Mouse (Mus musculus) macrophage (primary cell): ENCODE results near the gene Rel. TPM values are rescaled to one million over a fixed set of nuclear protein-coding genes. Genes with fewer than 3 reads are reported as not detected.

Source experiments
- H3K27ac ChIP-seq: fragments of 350-480 bp; formaldehyde crosslinking; 2 replicates; pipeline ENCODE4 v1.9.0; 2021
- H3K36me3 ChIP-seq: fragments of 350-480 bp; formaldehyde crosslinking; 2 replicates; pipeline ENCODE4 v1.9.0; 2021; ENCODE audit errors: inconsistent target
- H3K4me3 ChIP-seq: fragments of 350-480 bp; formaldehyde crosslinking; 2 replicates; pipeline ENCODE4 v1.9.0; 2021; ENCODE audit errors: inconsistent target
- H3K79me2 ChIP-seq: fragments of 350-480 bp; formaldehyde crosslinking; 2 replicates; pipeline ENCODE4 v1.9.0; 2021; ENCODE audit errors: inconsistent target
- WGBS: methylation state at CpG from one replicate; pipeline ENCODE4 v1.1.7; 2026; ENCODE audit warnings: inconsistent platforms; ENCODE audit not compliant: missing documents; 5-methylcytosine and 5-hydroxymethylcytosine counted together
- polyA plus RNA-seq: library from polyadenylated mRNA; stranded (reverse); fragments of 250-400 nt; gene quantifications from 3 replicates; pipeline ENCODE4 v1.2.4, GENCODE M21; 2018; ENCODE audit warnings: inconsistent platforms

Rel gene
- polyA plus RNA-seq, 1 experiment from 2014 or later, result 13.0 TPM

GRCm38 (mm10) chr11:23728186-23728585 is 42.6 kb downstream of the Rel start:
- no peak overlapping the region for H3K27ac ChIP-seq
- no peaks in the 10 kb centered on the region for H3K79me2 ChIP-seq
- WGBS, result 96% methylated on average over 2 of the region's 2 CpGs
- no peak overlapping the region for H3K4me3 ChIP-seq
- H3K36me3 ChIP-seq, result peaks cover 41% of the 10 kb centered on the region

DNA sequence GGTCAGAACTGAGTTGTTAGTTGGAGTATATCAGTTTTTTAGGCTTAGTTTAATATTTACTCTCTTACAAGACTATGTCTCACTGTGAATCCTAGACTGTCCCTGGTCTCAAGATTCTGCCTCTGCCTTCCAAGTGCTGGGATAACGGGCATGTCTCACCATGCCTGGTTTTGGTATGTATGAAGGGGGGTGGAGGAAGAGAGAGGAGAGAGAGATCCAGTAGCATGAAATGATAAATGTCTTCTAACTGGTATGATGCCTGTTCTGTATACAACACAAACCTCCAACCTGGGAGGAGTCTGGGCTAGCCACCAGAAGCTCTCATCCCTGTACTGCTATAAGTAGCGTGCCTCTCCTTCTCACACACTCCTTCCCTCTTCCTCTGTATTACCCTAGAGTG is 44.3 kb downstream of the Rel start:
- H3K36me3 ChIP-seq, result peaks cover 43% of the 10 kb centered on the region
- H3K79me2 ChIP-seq, result no peaks in the 10 kb centered on the region
- WGBS, result 96% methylated on average over 2 of the region's 2 CpGs
- no peak overlapping the region for H3K4me3 ChIP-seq
- H3K27ac ChIP-seq, result no peak overlapping the region

- no peak overlapping the region for H3K4me3 ChIP-seq
- WGBS, result 90% methylated on average over 2 of the region's 2 CpGs
- H3K36me3 ChIP-seq, result peaks cover 48% of the 10 kb centered on the region
Measured at GRCm38 (mm10) chr11:23725850-23726249, 44.9 kb downstream of the Rel start.

DNA sequence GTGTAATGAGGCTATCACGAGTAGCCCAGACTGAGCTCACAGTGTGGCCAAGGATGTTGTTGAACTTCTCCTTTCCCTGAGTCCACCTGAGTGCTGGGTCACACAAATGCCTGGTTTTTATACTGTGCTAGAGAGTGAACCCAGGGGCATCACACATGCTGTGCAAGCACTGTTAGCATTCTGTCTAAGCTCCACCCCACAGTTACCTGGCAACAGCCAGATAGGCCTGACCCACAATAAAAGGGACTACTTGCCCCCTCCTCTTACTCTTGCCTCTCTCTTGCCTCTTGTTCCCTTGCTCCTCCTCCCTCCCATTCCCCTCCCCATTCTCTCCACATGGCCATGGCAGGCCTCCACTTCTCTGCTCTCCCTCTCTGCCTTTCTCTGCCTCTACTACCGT is 48.4 kb downstream of the Rel start:
- peaks cover 69% of the 10 kb centered on the region for H3K36me3 ChIP-seq
- no peak overlapping the region for H3K4me3 ChIP-seq
- no peak overlapping the region for H3K27ac ChIP-seq
- no peaks in the 10 kb centered on the region for H3K79me2 ChIP-seq
- WGBS, result 100% methylated on average over 2 of the region's 2 CpGs

More at GRCm38 (mm10) chr11:23725850-23726249, 44.9 kb downstream of the Rel start:
- Histone ChIP-seq H3K27ac (no peak overlapping the region), H3K79me2 (no peaks in the 10 kb centered on the region)

DNA sequence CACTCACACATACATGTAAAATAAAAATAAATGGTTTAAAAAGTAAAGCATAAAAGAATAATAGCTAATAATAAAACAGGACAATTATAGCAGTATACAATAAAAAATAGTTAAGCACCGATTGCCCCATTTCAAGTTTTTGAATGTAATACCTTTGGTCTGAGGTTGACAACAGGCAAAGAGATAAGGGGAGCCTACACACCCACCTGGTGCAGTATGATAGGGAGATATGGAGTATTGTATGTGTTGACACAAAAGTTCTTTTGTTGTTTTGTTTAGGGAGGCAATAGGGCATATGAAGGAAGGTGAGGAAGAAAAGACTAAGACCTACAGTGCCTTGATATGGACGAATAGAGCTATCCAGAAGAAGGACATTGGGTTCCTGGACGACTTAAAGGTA is 50.9 kb downstream of the Rel start:
- no peaks in the 10 kb centered on the region for H3K79me2 ChIP-seq
- 95% methylated on average over 2 of the region's 3 CpGs for WGBS
- H3K36me3 ChIP-seq, result peaks cover 59% of the 10 kb centered on the region
- no peak overlapping the region for H3K4me3 ChIP-seq
- H3K27ac ChIP-seq, result no peak overlapping the region

DNA sequence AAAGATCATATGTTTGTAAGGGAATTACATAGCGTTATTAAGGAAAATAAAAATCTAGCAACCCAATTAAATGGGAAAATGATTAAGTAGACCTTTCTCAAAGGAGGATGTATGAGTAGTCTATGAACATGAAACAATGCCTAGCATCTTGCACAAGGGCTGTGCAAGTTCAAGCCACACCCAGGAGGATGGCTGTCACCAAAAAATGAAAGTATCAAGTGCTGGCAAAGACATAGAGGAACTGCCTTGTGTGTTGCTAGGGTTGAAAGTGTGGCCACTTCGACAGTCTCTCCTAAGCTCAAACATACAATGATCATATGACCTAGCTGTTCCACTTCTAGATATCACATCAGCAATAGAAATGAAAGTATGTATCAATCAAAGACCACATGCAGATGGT is 51.9 kb downstream of the Rel start:
- Histone ChIP-seq H3K79me2 (no peaks in the 10 kb centered on the region), H3K4me3 (no peak overlapping the region), H3K27ac (no peak overlapping the region), H3K36me3 (peaks cover 61% of the 10 kb centered on the region)
- WGBS, result 72% methylated on average over 2 of the region's 2 CpGs

GRCm38 (mm10) chr11:23712299-23712698 is 58.5 kb downstream of the Rel start:
- WGBS, result 100% methylated on average over 3 of the region's 3 CpGs
- H3K79me2 ChIP-seq, result no peaks in the 10 kb centered on the region
- H3K36me3 ChIP-seq, result peaks cover 64% of the 10 kb centered on the region
- H3K4me3 ChIP-seq, result no peak overlapping the region
- H3K27ac ChIP-seq, result no peak overlapping the region

DNA sequence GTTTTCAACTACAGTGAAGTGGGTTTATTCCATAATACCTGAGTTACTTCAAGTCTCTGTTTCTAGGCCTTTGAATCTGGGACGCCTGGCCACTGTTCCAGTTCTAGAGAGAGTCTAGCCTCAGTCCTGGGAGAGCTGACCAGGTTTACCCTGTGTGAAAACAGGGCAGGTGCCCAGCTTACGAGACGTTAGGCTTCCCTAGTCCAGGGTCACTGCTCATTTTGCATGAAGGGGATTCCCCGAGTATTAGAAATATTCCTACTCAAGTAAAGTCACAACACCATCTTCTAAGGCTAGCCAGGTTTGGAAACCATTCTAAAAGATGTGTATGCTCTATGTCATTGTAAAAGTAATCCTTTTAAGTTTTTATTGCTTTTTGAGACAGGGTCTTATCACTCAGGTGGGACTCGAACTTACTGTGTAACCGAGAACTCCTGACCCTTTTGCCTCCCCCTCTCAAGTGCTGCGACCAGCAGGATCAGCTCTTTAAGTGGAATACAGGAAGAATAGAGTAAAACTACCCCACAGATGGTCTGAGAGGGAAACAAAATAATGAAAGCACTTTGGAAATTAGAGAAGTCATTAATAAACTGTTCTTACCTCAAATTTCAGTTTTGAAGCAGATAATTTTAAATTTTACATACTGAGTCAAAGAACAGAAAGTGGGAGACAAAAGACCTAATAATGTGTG is 66.0 kb downstream of the Rel start:
- H3K36me3 ChIP-seq, result peaks cover 29% of the 10 kb centered on the region; the same call in 1 of the 2 replicates
- 91% methylated on average over 7 of the region's 7 CpGs for WGBS
- H3K27ac ChIP-seq, result no peak overlapping the region
- H3K4me3 ChIP-seq, result no peak overlapping the region
- no peaks in the 10 kb centered on the region for H3K79me2 ChIP-seq

DNA sequence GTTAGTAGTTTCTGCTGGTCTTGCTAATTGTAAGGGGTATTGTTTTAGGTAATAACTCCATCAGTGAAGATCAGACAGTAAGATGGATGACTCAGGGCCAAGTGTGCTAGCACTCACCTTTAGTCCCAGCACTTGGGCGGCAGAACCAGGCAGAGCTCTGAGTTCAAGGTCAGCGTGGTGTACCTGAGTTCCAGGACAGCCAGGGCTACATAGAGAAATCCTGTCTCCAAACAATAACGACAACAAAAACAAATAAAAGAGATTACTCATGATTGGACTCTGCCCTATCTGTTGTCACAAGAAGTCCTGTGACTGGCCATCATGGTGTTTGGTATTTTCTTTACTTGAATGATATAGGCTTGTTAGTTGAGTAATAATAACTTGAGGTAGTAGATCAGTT is 68.9 kb downstream of the Rel start:
- WGBS, result 92% methylated on average over 3 of the region's 3 CpGs
- H3K4me3 ChIP-seq, result no peak overlapping the region
- peaks cover 20% of the 10 kb centered on the region for H3K79me2 ChIP-seq
- H3K36me3 ChIP-seq, result peaks cover 5% of the 10 kb centered on the region; the same call in 1 of the 2 replicates
- H3K27ac ChIP-seq, result no peak overlapping the region

DNA sequence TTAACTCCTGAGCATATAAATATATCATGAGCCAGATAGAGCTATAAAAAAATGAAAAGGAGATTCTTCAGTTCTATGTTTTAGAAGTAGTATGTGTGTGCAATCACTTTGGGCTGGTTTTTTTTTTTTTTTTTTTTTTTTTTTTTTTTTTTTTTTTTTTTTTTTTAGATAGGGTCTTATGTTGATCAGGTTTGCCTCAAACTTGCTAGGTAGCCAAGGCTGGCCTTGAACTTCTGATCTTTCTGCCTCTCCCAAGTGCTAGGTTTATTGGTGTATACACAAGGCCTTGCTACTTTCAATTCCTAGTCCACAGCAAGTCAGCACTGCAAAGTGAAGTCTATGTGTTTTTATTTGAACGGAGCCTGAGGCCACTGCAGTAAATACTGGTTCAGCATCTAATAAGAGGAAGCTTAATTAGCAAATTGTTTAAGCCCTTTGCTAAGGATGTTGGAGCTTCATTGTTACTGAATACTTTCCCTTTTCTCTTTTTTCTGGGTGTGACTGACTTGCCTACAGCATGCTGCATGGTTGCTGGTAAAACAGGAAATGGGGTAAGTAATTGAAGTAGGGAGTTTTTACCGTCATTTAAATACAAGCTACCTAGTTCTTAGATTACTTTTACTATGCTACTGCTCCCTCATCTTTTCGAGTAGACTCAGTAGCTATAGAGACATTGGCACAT is 71.2 kb downstream of the Rel start:
- Histone ChIP-seq H3K36me3 (peaks cover 5% of the 10 kb centered on the region; the same call in 1 of the 2 replicates), H3K27ac (peak overlapping the region; percentile 43), H3K79me2 (peaks cover 30% of the 10 kb centered on the region), H3K4me3 (no peak overlapping the region)
- 18% methylated on average over 3 of the region's 3 CpGs for WGBS

DNA sequence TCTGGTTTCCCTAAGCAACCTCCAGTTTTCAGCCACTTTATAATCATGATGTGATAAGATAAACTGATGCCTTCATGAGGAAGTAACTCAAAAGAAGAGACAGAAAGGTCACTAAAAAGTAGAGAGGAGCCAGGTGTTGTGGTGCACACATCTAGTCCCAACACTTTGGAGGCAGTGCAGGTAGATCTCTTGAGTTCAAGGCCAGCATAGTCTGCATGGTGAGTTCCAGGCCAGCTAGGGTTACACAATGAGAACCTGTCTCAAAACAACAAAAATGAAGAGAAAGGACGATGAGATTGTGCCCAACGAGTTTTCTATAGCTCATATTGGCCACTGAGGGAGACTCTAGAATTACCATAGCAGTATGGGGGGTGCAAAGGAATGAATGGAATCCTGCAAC is 72.2 kb downstream of the Rel start:
- 94% methylated on average over 2 of the region's 2 CpGs for WGBS
- peaks cover 40% of the 10 kb centered on the region for H3K79me2 ChIP-seq
- H3K36me3 ChIP-seq, result 0 out of 2 replicates have a peak, but pooled peaks cover 5% of the 10 kb centered on the region
- peak overlapping the region; percentile 43; the same call in 1 of the 2 replicates for H3K27ac ChIP-seq
- no peak overlapping the region for H3K4me3 ChIP-seq

DNA sequence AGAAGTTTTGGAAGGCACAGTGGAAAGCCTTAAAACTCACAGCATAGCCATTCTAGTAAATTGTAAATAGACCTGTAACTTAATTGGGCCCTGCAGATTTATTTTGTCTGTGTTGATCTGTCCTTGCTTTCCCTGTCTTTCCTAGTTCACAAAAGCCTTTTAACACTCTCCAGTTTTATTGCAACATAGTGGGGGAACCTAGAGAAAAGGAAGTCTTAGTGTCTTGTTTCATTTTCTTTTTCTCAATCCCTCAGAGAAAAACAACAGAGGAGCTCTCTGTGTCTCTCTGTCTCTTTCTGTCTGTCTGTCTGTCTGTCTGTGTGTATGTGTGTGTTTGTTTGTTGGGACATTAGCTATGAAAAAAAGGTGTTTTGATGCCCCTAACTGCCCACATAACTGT is 74.9 kb downstream of the Rel start:
- Histone ChIP-seq H3K4me3 (no peak overlapping the region), H3K36me3 (no peaks in the 10 kb centered on the region), H3K79me2 (peaks cover 61% of the 10 kb centered on the region), H3K27ac (peak overlapping the region; percentile 54)

- Histone ChIP-seq H3K4me3 (no peak overlapping the region), H3K36me3 (no peaks in the 10 kb centered on the region), H3K27ac (no peak overlapping the region), H3K79me2 (peaks cover 58% of the 10 kb centered on the region)
- WGBS, result 96% methylated on average over 2 of the region's 2 CpGs
Measured at GRCm38 (mm10) chr11:23693286-23693685, 77.5 kb downstream of the Rel start.

GRCm38 (mm10) chr11:23688060-23688459 is 82.7 kb downstream of the Rel start:
- H3K27ac ChIP-seq, result peak overlapping the region; percentile 49
- WGBS, result 38% methylated on average over 1 of the region's 1 CpGs

More at GRCm38 (mm10) chr11:23688060-23688459, 82.7 kb downstream of the Rel start:
- no peaks in the 10 kb centered on the region for H3K36me3 ChIP-seq
- H3K79me2 ChIP-seq, result peaks cover 38% of the 10 kb centered on the region; the same call in 1 of the 2 replicates
- no peak overlapping the region for H3K4me3 ChIP-seq
